Mouse (Mus musculus) E14TG2a.4 (cell line): ENCODE measurements around the gene Glmn.

Experiments
- CTCF ChIP-seq: conservative IDR thresholded peaks from 2 replicates; pipeline ENCODE4 v1.5.1; 2014; ENCODE audit warnings: low read length
- POU5F1 ChIP-seq: IDR thresholded peaks from 2 replicates; pipeline ENCODE4 v1.6.1; 2014; ENCODE audit warnings: low read length, borderline replicate concordance

DNA sequence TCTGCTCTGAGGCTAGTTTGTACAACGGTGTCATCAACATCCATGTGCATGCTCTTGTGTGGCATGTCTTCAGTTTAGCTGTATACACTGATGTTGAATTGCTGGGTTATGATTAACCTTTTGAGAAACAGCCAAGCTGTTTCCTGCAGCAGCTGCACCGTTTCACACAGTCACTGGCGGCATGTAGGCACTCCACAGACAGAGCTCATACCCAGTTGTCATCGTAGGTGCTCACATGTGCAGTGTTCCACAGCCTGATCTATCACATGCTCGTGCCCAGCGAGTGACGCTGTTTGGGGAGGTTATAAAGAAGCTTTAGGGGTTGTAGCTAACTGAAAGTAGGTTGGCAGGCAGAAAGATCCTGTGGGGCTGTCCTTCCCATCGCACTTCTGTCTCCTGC is 40.7 kb upstream of the Glmn start:
- TF ChIP-seq CTCF (no peak), POU5F1 (no peak)
